Mouse (Mus musculus) lung, adult 18-20 months (tissue): ENCODE measurements at regions not wholly inside any gene's neighbourhood (a gene's known extent, or its start where the extent isn't known, plus 50 kb on each side); places are given as distances from the start of the nearest gene placed in this dataset.
A peak's percentile ranks its signal among the peaks of the same experiment; 100 is the strongest.

ENCODE experiments used
- DNase-seq, 2 experiments: peaks; one replicate each; pipeline ENCODE4 v3.0.0; 2022; ENCODE audit warnings: mixed read lengths in 2 of 2

- DNase-seq: no peak
Measured at GRCm38 (mm10) chr7:129772540-129773331, 181.1 kb downstream of the Wdr11 start.

- no peak for DNase-seq
Measured at GRCm38 (mm10) chr7:129774261-129774861, 182.7 kb downstream of the Wdr11 start.

GRCm38 (mm10) chr7:129775189-129775588 is 183.5 kb downstream of the Wdr11 start:
- DNase-seq: no peak

- DNase-seq: no peak
Measured at GRCm38 (mm10) chr7:129778842-129779421, 187.3 kb downstream of the Wdr11 start.

- DNase-seq: no peak
Measured at GRCm38 (mm10) chr7:129779939-129780338, 188.3 kb downstream of the Wdr11 start.

GRCm38 (mm10) chr7:129781756-129782155 is 190.1 kb downstream of the Wdr11 start:
- DNase-seq: no peak

GRCm38 (mm10) chr7:129784966-129785365 is 193.3 kb downstream of the Wdr11 start:
- DNase-seq: no peak

- DNase-seq: no peak
Measured at GRCm38 (mm10) chr7:129787011-129787410, 195.3 kb downstream of the Wdr11 start.

GRCm38 (mm10) chr7:129787736-129788135 is 196.1 kb downstream of the Wdr11 start:
- DNase-seq: no peak

GRCm38 (mm10) chr7:129789461-129789860 is 197.8 kb downstream of the Wdr11 start:
- DNase-seq: no peak

- DNase-seq: no peak
Measured at GRCm38 (mm10) chr7:129790590-129791449, 199.2 kb downstream of the Wdr11 start.

GRCm38 (mm10) chr7:129791450-129791820 is 199.8 kb downstream of the Wdr11 start:
- DNase-seq: peak in 1 of 2 experiments; percentile 23

- no peak for DNase-seq
Measured at GRCm38 (mm10) chr7:129793733-129794132, 202.1 kb downstream of the Wdr11 start.

GRCm38 (mm10) chr7:129794276-129794675 is 202.6 kb downstream of the Wdr11 start:
- no peak for DNase-seq

- DNase-seq: no peak
Measured at GRCm38 (mm10) chr7:129798525-129798924, 206.9 kb downstream of the Wdr11 start.

GRCm38 (mm10) chr7:129800461-129800867 is 208.8 kb downstream of the Wdr11 start:
- DNase-seq: no peak

- no peak for DNase-seq
Measured at GRCm38 (mm10) chr7:129801431-129801847, 209.8 kb downstream of the Wdr11 start.

- no peak for DNase-seq
Measured at GRCm38 (mm10) chr7:129802168-129802567, 210.5 kb downstream of the Wdr11 start.

GRCm38 (mm10) chr7:129805340-129805739 is 213.7 kb downstream of the Wdr11 start:
- DNase-seq: no peak

- DNase-seq: no peak
Measured at GRCm38 (mm10) chr7:129810141-129810540, 218.5 kb downstream of the Wdr11 start.

GRCm38 (mm10) chr7:129810565-129810964 is 218.9 kb downstream of the Wdr11 start:
- no peak for DNase-seq

- DNase-seq: no peak
Measured at GRCm38 (mm10) chr7:129814149-129814860, 222.6 kb downstream of the Wdr11 start.
